Mouse (Mus musculus) midbrain, embryonic 14.5 days (tissue): ENCODE data around the gene Olfr297. TPM values are rescaled to one million over a fixed set of nuclear protein-coding genes. Genes with fewer than 3 reads are reported as not detected.

Source experiments
- ATAC-seq: fragments of 200-750 bp; cut with Nextera tagmentation; 2 replicates; pipeline ENCODE4 v1.8.0; 2017; ENCODE audit warnings: moderate number of reproducible peaks, moderate library complexity; ENCODE audit not compliant: low FRiP score, low TSS enrichment
- DNase-seq: peaks from one replicate; pipeline ENCODE4 v3.0.0-alpha.2; 2015
- H3K27ac ChIP-seq: fragments of 300-500 bp; sonication (generic); replicated peaks from 2 replicates; pipeline ENCODE4 v1.5.1; 2014; ENCODE audit warnings: mild to moderate bottlenecking, low read depth, low read length, moderate library complexity
- H3K27me3 ChIP-seq: fragments of 300-500 bp; sonication (generic); 2 replicates; pipeline ENCODE4 v1.6.1; 2014; ENCODE audit warnings: low read length, control low read depth, mixed read lengths; ENCODE audit not compliant: control insufficient read depth, insufficient read depth
- H3K36me3 ChIP-seq: fragments of 300-500 bp; sonication (generic); 2 replicates; pipeline ENCODE4 v1.6.1; 2014; ENCODE audit warnings: low read length, control low read depth; ENCODE audit not compliant: control insufficient read depth, insufficient read depth
- H3K4me1 ChIP-seq: fragments of 300-500 bp; sonication (generic); 2 replicates; pipeline ENCODE4 v1.6.1; 2014; ENCODE audit warnings: mild to moderate bottlenecking, antibody characterized with exemption, low read length, control low read depth; ENCODE audit not compliant: control insufficient read depth, insufficient read depth
- H3K4me2 ChIP-seq: fragments of 300-500 bp; sonication (generic); 2 replicates; pipeline ENCODE4 v1.6.1; 2014; ENCODE audit warnings: mild to moderate bottlenecking, low read length, moderate library complexity
- H3K4me3 ChIP-seq: fragments of 300-500 bp; sonication (generic); replicated peaks from 2 replicates; pipeline ENCODE4 v1.5.1; 2014; ENCODE audit warnings: low read depth, low read length
- H3K9ac ChIP-seq: fragments of 300-500 bp; sonication (generic); replicated peaks from 2 replicates; pipeline ENCODE4 v1.6.1; 2014; ENCODE audit warnings: mild to moderate bottlenecking, low read length, moderate library complexity
- H3K9me3 ChIP-seq: fragments of 300-500 bp; sonication (generic); 2 replicates; pipeline ENCODE4 v1.6.1; 2016; ENCODE audit warnings: low read length, control low read depth, mixed read lengths; ENCODE audit not compliant: control insufficient read depth
- WGBS: fragments of 180-500 bp; shearing (Covaris S2); extraction: QIAGEN DNeasy Blood & Tissue Kit; methylation state at CpG from one replicate; pipeline ENCODE4 v1.1.7; 2014; 5-methylcytosine and 5-hydroxymethylcytosine counted together
- polyA plus RNA-seq: library from polyadenylated mRNA; unstranded; fragments of >200 nt; fragmentation: Nextera tagmentation; extraction: Ambion mirVana; gene quantifications from 2 replicates; pipeline ENCODE4 v1.2.1, GENCODE M21; 2014

Olfr297 gene
- polyA plus RNA-seq = not detected in 2 replicates

GRCm38 (mm10) chr7:86519668-86520067 is at the start of gene Olfr297:
Olfr297 (plus strand) TSS chr7:86519968.
- Histone ChIP-seq H3K4me1 (no peaks in the 10 kb centered on the region), H3K4me2 (no peak within 1 kb of the TSS), H3K36me3 (no peaks in the 10 kb centered on the region), H3K27me3 (no peaks in the 10 kb centered on the region), H3K9me3 (no peaks in the 10 kb centered on the region), H3K4me3 (no peak within 1 kb of the TSS), H3K27ac (no peak within 1 kb of the TSS), H3K9ac (no peak within 1 kb of the TSS)
- no peak for ATAC-seq
- DNase-seq = no peak

GRCm38 (mm10) chr7:86492384-86492783 is 27.4 kb upstream of the Olfr297 start, which contains the start of gene Olfr298:
Olfr298 (minus strand) TSS chr7:86492484.
- H3K4me3 ChIP-seq = no peak within 1 kb of the TSS
- no peaks in the 10 kb centered on the region for H3K36me3 ChIP-seq
- ATAC-seq (no peak), DNase-seq (no peak)
- no peaks in the 10 kb centered on the region for H3K4me1 ChIP-seq
- H3K9me3 ChIP-seq = no peaks in the 10 kb centered on the region
- no peaks in the 10 kb centered on the region for H3K27me3 ChIP-seq
- no peak within 1 kb of the TSS for H3K9ac ChIP-seq
- no peak within 1 kb of the TSS for H3K27ac ChIP-seq
- H3K4me2 ChIP-seq = no peak within 1 kb of the TSS
- 92% methylated on average over 1 of the region's 1 CpGs for WGBS

Other genes starting within 250 kb of the Olfr297 start
- gene Olfr310, start 242.8 kb upstream of the Olfr297 start, polyA plus RNA-seq = not detected in 2 replicates
- not detected in 2 replicates for gene Olfr309, start 206.3 kb upstream of the Olfr297 start, polyA plus RNA-seq
- gene Olfr308, start 194.3 kb upstream of the Olfr297 start, polyA plus RNA-seq = not detected in 2 replicates
- not detected in 2 replicates for gene Olfr307, start 182.4 kb upstream of the Olfr297 start, polyA plus RNA-seq
- not detected in 2 replicates for gene Olfr305, start 153.0 kb upstream of the Olfr297 start, polyA plus RNA-seq
- gene Olfr304, start 133.3 kb upstream of the Olfr297 start, polyA plus RNA-seq = not detected in 2 replicates
- not detected in 2 replicates for gene Olfr303, start 122.2 kb upstream of the Olfr297 start, polyA plus RNA-seq
- not detected in 2 replicates for gene Olfr301, start 116.1 kb upstream of the Olfr297 start, polyA plus RNA-seq
- gene Olfr299, start 60.0 kb upstream of the Olfr297 start, polyA plus RNA-seq = not detected in 2 replicates
- gene Olfr298, start 27.5 kb upstream of the Olfr297 start, polyA plus RNA-seq = not detected in 2 replicates
- not detected in 2 replicates for gene Olfr295, start 63.9 kb downstream of the Olfr297 start, polyA plus RNA-seq
- gene Olfr294, start 96.7 kb downstream of the Olfr297 start, polyA plus RNA-seq = not detected in 2 replicates
- gene Olfr293, start 129.1 kb downstream of the Olfr297 start, polyA plus RNA-seq = not detected in 2 replicates
- gene Olfr292, start 168.4 kb downstream of the Olfr297 start, polyA plus RNA-seq = not detected in 2 replicates